Mouse (Mus musculus) hindbrain, embryonic 11.5 days (tissue): Measurements from ENCODE around the gene Sgf29. TPM values are rescaled to one million over a fixed set of nuclear protein-coding genes. Genes with fewer than 3 reads are reported as not detected.

Experiments
- ATAC-seq: fragments of 200-750 bp; cut with Nextera tagmentation; 2 replicates; pipeline ENCODE4 v1.8.0; 2017; ENCODE audit warnings: mild to moderate bottlenecking, moderate TSS enrichment, moderate library complexity; ENCODE audit not compliant: low FRiP score
- DNase-seq: peaks from one replicate; pipeline ENCODE4 v3.0.0-alpha.2; 2015; ENCODE audit warnings: low spot score
- H3K27ac ChIP-seq: fragments of 300-500 bp; sonication (generic); 2 replicates; pipeline ENCODE4 v1.5.1; 2014; ENCODE audit warnings: mild to moderate bottlenecking, low read depth, low read length
- H3K27me3 ChIP-seq: fragments of 300-500 bp; sonication (generic); 2 replicates; pipeline ENCODE4 v1.6.1; 2014; ENCODE audit warnings: mild to moderate bottlenecking, low read length, moderate library complexity, mixed read lengths; ENCODE audit not compliant: control insufficient read depth, insufficient read depth
- H3K36me3 ChIP-seq: fragments of 300-500 bp; sonication (generic); 2 replicates; pipeline ENCODE4 v1.6.1; 2014; ENCODE audit warnings: mild to moderate bottlenecking, low read length, moderate library complexity, mixed read lengths; ENCODE audit not compliant: control insufficient read depth, insufficient read depth
- H3K4me1 ChIP-seq: fragments of 300-500 bp; sonication (generic); replicated peaks from 2 replicates; pipeline ENCODE4 v1.6.1; 2014; ENCODE audit warnings: low read length, mixed read lengths; ENCODE audit not compliant: control insufficient read depth, insufficient read depth
- H3K4me2 ChIP-seq: fragments of 300-500 bp; sonication (generic); replicated peaks from 2 replicates; pipeline ENCODE4 v1.6.1; 2014; ENCODE audit warnings: mild to moderate bottlenecking, low read depth, low read length
- H3K4me3 ChIP-seq: fragments of 300-500 bp; sonication (generic); 2 replicates; pipeline ENCODE4 v1.5.1; 2014; ENCODE audit warnings: low read depth, low read length
- H3K9ac ChIP-seq: fragments of 300-500 bp; sonication (generic); 2 replicates; pipeline ENCODE4 v1.6.1; 2014; ENCODE audit warnings: low read depth, low read length
- H3K9me3 ChIP-seq: fragments of 300-500 bp; sonication (generic); 2 replicates; pipeline ENCODE4 v1.6.1; 2016; ENCODE audit warnings: low read length; ENCODE audit not compliant: control insufficient read depth
- WGBS: fragments of 180-500 bp; shearing (Covaris S2); extraction: QIAGEN DNeasy Blood & Tissue Kit; methylation state at CpG from one replicate; pipeline ENCODE4 v1.1.7; 2014; 5-methylcytosine and 5-hydroxymethylcytosine counted together
- polyA plus RNA-seq: library from polyadenylated mRNA; unstranded; fragments of >200 nt; fragmentation: Nextera tagmentation; extraction: Ambion mirVana; gene quantifications from 2 replicates; pipeline ENCODE4 v1.2.1, GENCODE M21; 2014

The Sgf29 gene
- polyA plus RNA-seq, 1 experiment from 2014 or later: 49.3 TPM

- H3K9ac ChIP-seq: no peak overlapping the region
- no peaks in the 10 kb centered on the region for H3K9me3 ChIP-seq
- H3K4me3 ChIP-seq: no peak overlapping the region
- WGBS: 83% methylated on average over 10 of the region's 10 CpGs
- no peak overlapping the region for H3K4me2 ChIP-seq
- H3K36me3 ChIP-seq: no peaks in the 10 kb centered on the region
- ATAC-seq (no peak), DNase-seq (no peak)
- H3K27ac ChIP-seq: no peak overlapping the region
- H3K4me1 ChIP-seq: no peaks in the 10 kb centered on the region
- H3K27me3 ChIP-seq: no peaks in the 10 kb centered on the region
These were observed 29.4 kb upstream of the Sgf29 start for GRCm38 (mm10) chr7:126619559-126620275.

DNA sequence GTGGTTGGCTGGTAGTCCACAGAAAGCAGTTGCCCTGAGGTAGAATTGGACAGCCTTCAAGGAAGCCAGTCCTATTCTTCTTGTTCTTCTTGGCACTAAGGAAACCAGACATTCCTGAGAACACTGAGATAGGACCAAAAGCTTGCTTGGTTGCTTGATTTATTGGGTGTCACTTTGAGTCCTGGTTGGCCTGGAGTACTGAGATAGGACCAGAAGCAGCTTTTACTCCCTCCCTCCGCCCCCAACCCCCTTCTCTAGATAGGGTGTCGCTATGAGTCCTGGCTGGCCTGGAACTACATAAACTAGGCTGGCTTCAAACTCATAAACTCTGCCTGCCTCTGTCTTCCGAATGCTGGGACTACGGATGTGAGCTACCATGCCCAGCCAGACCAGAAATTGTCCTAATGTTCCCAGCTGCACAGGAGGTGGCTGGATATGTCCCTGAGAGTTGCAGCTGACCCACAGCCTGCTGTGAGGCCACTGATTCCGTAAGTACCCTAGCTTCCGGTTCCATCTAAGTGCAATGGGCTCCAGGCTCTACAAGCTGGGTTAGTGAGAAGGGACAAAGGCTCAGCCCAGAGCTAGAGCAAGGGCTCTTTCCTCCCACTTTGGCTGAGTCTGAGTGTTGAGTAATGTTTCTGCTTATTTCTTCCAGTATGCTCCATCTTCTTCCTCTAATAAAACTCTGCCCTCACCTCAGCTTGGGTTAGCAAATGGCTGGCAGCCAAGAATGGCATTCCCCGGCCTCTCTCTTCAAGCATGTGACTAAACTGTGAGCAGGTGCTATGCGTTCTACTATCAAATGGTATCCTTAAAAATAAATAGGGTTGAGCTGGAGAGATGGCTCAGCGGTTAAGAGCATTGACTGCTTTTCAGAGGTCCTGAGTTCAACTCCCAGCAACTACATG, 27.4 kb upstream of the Sgf29 start:
- Histone ChIP-seq H3K27ac (no peak overlapping the region), H3K4me2 (no peak overlapping the region), H3K27me3 (no peaks in the 10 kb centered on the region), H3K9me3 (no peaks in the 10 kb centered on the region), H3K4me1 (no peaks in the 10 kb centered on the region), H3K36me3 (no peaks in the 10 kb centered on the region), H3K4me3 (no peak overlapping the region), H3K9ac (no peak overlapping the region)
- DNase-seq (no peak), ATAC-seq (no peak)
- WGBS: 88% methylated on average over 9 of the region's 9 CpGs

DNA sequence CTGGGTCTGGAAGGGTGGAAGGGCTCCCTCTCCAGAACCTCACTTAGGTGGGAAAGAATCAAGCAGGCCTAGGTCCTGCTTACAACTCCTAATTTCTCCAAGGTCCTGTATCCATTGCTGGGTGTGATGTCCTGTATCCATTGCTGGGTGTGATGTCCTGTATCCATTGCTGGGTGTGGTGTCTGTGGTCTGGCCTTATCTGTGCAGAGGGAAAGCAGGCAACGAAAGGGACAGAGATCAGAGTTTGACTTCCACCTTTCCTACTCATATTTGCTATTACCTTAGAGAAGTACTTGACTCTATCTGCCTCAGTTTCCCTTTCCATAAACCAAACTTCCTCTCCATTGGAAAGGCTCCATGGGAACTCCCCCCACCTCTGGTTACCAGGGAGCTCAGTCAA, 25.7 kb upstream of the Sgf29 start:
- no peak overlapping the region for H3K9ac ChIP-seq
- H3K4me1 ChIP-seq: no peaks in the 10 kb centered on the region
- WGBS: 83% methylated on average over 1 of the region's 1 CpGs
- H3K27ac ChIP-seq: no peak overlapping the region
- H3K27me3 ChIP-seq: no peaks in the 10 kb centered on the region
- ATAC-seq (no peak), DNase-seq (no peak)
- H3K36me3 ChIP-seq: no peaks in the 10 kb centered on the region
- no peak overlapping the region for H3K4me2 ChIP-seq
- no peak overlapping the region for H3K4me3 ChIP-seq
- H3K9me3 ChIP-seq: no peaks in the 10 kb centered on the region

- H3K4me2 ChIP-seq: no peak overlapping the region
- H3K9ac ChIP-seq: no peak overlapping the region
- no peak overlapping the region for H3K27ac ChIP-seq
- no peaks in the 10 kb centered on the region for H3K9me3 ChIP-seq
- ATAC-seq (no peak), DNase-seq (no peak)
- H3K4me3 ChIP-seq: no peak overlapping the region
- no peaks in the 10 kb centered on the region for H3K36me3 ChIP-seq
- H3K27me3 ChIP-seq: no peaks in the 10 kb centered on the region
- WGBS: 71% methylated on average over 16 of the region's 16 CpGs
- H3K4me1 ChIP-seq: no peaks in the 10 kb centered on the region
These were observed 24.3 kb upstream of the Sgf29 start for GRCm38 (mm10) chr7:126624774-126625173.

- Histone ChIP-seq H3K4me3 (no peak overlapping the region), H3K27me3 (no peaks in the 10 kb centered on the region), H3K27ac (no peak overlapping the region), H3K9ac (no peak overlapping the region), H3K4me2 (no peak overlapping the region), H3K36me3 (no peaks in the 10 kb centered on the region), H3K4me1 (no peaks in the 10 kb centered on the region), H3K9me3 (no peaks in the 10 kb centered on the region)
- no peak for ATAC-seq
- 70% methylated on average over 6 of the region's 6 CpGs for WGBS
- DNase-seq: no peak
These were observed 23.7 kb upstream of the Sgf29 start for GRCm38 (mm10) chr7:126625369-126625768.

DNA sequence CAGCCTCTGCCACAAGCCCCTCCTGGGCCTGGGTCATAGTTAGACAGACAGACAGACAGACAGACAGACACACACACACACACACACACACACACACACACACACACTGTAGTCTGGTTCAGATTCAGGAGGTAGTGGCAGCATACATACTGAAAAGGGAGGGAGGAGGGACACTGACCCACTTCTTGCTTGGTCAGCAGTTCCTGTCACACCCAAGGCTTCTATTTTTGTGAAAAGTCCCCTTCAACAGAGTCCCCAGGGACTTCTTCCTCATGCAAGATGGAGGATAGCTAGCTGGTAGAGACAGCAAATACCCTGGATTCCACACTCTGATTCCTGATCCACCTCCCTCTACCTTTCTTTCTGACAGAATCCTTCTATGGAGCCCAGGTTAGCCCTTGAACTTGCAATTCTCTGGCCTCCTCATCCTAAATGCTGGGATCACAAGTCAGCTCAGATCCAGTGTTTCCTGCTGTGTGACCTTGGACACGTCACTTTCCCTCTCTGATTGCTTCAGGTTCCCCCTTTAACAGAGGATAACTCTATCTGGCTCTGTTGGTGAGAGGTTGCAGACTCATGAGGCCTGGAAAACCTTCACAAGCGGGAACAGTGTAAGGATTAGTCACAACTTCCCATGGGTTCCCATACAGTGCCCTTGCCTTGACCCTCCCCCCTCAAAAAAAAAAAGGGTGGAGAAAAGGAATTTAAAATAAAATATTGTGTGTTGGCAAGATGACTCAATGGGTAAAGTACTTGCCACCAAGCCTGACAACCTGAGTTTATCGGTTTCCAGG, 23.1 kb upstream of the Sgf29 start:
- H3K4me2 ChIP-seq: no peak overlapping the region
- no peak overlapping the region for H3K4me3 ChIP-seq
- whole genome bisulfite sequencing: 83% methylated on average over 3 of the region's 3 CpGs
- no peaks in the 10 kb centered on the region for H3K36me3 ChIP-seq
- no peak overlapping the region for H3K9ac ChIP-seq
- H3K27ac ChIP-seq: no peak overlapping the region
- no peaks in the 10 kb centered on the region for H3K9me3 ChIP-seq
- H3K4me1 ChIP-seq: no peaks in the 10 kb centered on the region
- ATAC-seq: no peak
- DNase-seq: no peak
- H3K27me3 ChIP-seq: no peaks in the 10 kb centered on the region

DNA sequence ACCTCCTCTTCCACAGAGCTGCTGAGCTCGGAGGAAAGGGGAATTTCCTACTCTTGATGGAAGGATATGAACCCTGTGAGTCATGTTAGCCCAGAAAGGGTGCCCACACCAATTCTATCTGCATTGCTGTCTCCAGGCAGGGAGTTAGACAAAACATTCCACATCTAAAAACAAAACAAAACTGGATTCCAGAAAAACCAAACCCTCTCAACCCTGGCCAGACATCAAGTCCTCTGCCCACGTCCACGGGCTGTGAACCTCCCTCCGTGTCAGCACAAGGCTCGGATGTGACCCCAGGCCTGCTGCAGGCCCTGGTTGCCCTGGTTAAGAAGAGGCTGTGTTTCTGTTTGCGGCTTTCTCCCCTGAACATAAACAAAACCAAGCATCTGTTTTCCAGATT, 21.0 kb upstream of the Sgf29 start:
- Histone ChIP-seq H3K9me3 (no peaks in the 10 kb centered on the region), H3K9ac (no peak overlapping the region), H3K36me3 (no peaks in the 10 kb centered on the region), H3K4me2 (no peak overlapping the region), H3K27ac (no peak overlapping the region), H3K4me1 (no peaks in the 10 kb centered on the region), H3K4me3 (no peak overlapping the region), H3K27me3 (no peaks in the 10 kb centered on the region)
- DNase-seq (no peak), ATAC-seq (no peak)
- WGBS: 76% methylated on average over 6 of the region's 6 CpGs

- 41% methylated on average over 3 of the region's 3 CpGs for WGBS
These were observed 19.2 kb upstream of the Sgf29 start for GRCm38 (mm10) chr7:126629915-126630314.

More at GRCm38 (mm10) chr7:126629915-126630314, 19.2 kb upstream of the Sgf29 start:
- Histone ChIP-seq H3K9ac (no peak overlapping the region), H3K27ac (no peak overlapping the region), H3K36me3 (no peaks in the 10 kb centered on the region), H3K4me1 (no peaks in the 10 kb centered on the region), H3K27me3 (no peaks in the 10 kb centered on the region), H3K4me2 (no peak overlapping the region), H3K4me3 (no peak overlapping the region), H3K9me3 (no peaks in the 10 kb centered on the region)
- no peak for DNase-seq
- no peak for ATAC-seq
